Mouse (Mus musculus) heart, postnatal 4 days (tissue): Measurements from ENCODE around the gene Gsk3a. TPM values are rescaled to one million over a fixed set of nuclear protein-coding genes. Genes with fewer than 3 reads are reported as not detected.

Experiments used
- DNase-seq: peaks from one replicate; pipeline ENCODE4 v3.0.0; 2021
- microRNA-seq, 2 experiments: library from miRNA; unstranded; fragments of <30 nt; microRNA quantifications; one replicate each; pipeline ENCODE4 v1.2.0; 2021 to 2022
- total RNA-seq, 2 experiments: library from RNA; stranded (reverse); gene quantifications; 2 replicates each; pipeline ENCODE4 v1.2.3; 2021

Gsk3a gene
- total RNA-seq, 2 experiments from 2014 or later: 68.2 to 70.9 TPM

DNA sequence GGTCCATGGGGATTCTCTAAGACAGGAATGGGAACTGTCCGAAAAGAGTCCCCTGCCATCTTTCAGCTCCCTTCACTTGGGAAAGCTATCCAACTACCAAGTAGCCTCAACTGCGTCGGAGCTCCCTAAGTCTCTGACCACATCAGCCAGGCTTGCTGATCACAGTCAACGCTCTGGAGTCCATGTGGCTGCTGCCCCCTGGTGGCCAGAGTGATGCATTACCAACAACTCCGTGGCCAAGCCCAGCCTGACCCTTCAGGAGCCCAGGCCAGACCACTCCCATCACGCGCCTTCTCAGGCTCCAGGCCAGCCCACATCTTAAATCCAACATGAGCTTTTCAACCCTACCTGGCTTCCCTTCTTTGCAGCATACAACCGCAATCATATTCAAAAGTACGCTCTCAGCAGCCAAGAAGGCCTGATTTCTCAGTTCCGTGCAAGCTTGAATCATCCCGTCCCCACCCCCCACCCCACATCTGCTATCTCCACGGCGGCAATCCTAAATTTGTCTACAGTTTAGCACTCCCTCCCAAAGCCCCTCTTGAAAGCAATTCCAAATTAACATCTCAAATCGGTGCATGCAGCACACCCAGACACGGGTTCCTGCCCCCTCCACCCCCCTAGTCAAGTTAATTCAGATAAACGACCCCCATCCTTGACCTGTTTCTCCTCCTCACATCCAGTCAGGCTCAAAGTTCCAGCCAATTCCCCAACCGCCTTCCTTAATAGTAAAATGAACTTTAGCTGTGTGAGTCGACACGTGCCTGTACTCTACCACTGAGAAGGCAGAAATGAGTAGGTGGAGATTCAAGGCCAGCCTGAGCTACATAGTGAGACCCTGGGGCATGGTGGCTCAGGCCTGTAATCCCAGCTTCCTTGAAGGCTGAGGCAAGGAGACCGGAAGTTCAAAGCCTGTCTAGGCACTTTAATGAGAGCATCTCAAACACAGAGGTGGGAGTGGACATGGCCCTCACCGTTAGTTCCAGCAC is 49.7 kb downstream of the Gsk3a start:
- peak; percentile 91 for DNase-seq

DNA sequence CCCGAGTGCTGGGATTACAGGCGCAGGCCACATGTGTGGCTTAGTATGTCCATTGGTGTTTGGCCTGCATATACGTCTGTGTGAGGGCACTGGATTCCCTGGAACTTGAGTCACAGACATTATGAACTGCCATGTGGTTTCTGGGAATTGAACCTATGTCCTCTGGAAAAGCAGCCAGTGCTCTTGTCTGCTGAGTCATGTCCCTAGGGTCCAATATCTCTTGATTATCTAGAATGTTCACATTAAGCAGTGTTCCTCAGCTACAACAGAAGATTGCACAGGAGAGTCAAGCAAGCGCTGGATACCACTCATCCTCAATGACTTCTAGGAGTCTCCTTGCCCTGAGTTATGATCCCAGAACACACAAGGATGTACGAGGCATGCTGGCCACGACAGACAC is 53.6 kb downstream of the Gsk3a start:
- no peak for DNase-seq

DNA sequence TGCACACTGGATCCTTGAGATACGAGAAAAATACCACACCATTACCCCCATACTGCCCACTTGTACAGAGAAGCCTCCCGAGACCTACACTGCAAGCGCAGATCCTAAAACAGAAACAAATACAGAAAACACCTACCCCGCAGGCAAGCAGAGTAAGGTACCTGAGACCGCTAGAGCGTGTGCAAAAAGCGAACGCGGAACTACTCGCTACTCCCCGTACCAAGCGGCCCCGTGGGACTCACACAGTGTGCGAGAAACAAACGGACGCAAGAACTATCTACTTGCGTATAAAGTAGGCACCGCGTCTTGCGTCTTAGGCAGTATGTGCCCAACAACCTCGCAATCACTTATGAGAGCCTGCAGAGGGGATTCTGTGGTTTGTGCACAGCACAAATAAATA is 55.8 kb downstream of the Gsk3a start:
- DNase-seq: no peak

DNA sequence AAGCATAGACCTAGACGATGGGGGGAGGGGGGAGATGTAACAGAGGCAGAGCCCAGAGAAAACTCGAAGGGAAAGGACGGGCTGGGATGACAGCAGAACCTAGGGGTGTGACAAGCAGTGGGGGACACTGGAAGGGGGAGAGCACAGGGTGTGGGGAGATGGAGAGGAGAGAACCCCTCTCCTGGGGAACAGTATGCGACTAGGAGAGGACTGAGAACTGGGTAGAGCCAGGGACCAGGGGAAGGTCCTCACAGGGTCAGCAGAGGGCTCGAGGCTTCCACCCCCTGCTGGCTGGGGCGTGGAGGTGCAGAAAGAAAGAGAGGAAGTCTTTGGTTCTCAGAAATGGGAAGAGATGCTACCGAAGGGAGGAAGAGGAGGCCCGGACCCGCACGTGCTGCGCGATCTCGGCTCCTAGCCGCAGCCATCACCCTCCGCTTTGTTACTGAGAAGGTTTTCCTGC is 56.3 kb downstream of the Gsk3a start:
- peak; percentile 44 for DNase-seq

DNA sequence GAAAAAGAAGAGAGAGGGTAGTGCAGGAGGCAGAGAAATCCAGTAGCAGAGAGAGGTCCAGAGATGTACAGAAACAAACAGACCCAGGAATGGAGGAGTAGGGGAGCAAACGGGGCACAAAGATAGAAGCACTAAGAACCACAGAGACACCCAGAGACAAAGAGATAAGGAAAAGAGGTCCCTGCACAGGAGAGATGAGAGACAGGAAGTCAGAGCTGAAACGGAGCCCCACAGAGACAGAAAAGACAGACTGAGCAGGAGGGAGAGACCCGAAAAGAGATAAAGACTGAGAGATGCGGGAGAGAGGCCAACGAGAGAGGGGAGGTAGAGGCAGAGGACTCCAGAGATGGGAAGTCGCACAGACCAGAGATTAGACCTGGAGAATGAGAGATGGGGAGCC is 57.1 kb downstream of the Gsk3a start:
- DNase-seq: no peak

DNA sequence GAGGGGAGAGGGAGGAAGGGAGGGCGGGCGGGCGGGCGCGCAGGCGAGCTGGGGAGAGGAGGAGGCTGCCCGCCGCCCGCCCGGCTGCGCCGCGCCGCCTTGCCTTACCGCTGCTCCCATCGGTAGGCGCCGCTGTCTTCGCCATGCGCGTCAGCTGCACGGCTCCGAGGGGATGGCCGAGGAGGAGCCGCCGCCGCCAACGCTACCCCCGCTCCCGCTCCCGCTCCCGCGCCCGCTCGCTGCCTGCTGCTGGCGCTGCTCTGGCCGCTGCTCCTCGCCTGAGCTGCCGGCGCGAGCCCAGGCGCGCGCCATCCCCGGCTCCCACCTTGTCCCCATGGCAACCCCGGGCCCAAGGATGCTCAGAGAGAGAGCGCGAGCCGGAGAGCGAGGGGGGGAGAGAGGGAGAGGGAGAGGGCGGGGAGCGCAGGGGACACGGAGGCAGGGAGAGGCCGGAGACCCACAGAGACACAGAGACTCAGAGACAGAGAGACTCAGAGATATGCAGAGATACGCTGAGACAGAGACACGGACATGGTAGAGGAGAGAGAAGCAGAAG is 58.0 kb downstream of the Gsk3a start, which contains the start of gene Pou2f2:
TSS of gene Pou2f2 (minus strand) at position 121 of the 556 bp plus-strand sequence.
- DNase-seq: peak; percentile 72

DNA sequence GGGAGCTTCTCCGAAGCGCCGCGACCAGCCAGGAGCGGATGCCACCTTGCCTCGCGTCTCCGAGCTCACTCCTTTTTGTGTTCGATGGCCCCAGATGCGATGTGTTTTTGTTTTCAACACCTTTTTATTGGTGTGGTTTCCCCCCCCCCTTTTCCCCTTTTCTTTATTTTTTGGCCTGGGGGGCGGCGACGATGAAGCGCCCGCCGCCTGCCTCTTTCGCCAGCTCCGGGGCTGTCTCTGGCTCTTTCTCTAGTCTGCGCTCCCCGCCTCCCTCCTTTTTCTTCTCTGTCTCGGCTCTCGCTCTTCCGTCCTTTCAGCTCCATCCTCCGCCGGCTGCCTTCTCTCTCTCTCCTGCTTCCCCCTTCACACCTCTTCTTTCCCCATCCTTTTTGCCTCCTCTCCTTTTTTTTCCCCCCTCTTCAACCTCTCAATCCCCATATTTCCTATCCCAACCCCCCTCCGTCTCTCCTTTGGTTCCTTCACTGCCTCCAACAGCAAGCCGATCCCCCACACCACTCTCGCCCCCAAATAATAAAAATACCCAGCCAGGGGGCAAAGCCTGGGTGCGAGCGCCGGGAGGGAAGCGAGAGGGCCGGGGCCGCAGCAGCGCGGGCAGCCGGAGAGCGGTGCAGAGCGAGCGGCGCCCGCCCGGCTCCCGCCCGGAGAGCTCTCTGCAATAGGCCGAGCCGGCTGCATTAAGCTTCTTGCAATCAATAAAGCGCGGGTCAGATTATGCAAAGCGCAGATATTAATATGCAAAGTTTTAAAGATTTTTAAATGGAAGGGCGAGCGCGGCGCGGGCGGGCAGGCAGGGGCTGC is 58.7 kb downstream of the Gsk3a start:
- DNase-seq: no peak

DNA sequence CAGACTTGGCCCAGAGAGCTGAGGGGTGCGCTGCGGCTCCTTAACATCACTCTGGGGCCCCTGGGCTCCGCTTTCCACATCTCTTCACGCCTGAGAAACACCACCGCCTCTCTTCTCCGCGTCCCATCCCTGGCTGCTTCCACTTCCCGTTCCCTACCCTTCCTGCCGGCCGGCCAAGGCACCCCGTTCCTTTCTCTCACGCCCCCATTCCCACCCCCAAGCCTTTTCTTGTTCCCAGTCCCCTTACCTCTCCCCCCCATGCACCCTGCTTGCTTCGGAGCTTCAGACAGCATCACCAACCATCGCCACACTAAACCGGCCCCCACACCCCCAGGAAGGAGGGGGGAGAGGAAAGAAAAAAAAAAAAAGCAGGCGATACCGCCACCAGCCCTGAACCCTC is 59.3 kb downstream of the Gsk3a start:
- DNase-seq: no peak

Small RNA genes within 50 kb of the gene (microRNA-seq; reads per million reads assigned to microRNA genes)
- gene Mir7048: 0 to 0.20 reads per million in 2 experiments

Other genes starting within 250 kb of the Gsk3a start
- gene Atp1a3, start 231.9 kb downstream of the Gsk3a start, total RNA-seq: under 1 TPM; 0.31 to 0.47 TPM
- gene Grik5, start 165.5 kb downstream of the Gsk3a start, total RNA-seq: 10 to 100 TPM; 14.0 to 15.7 TPM
- gene Zfp574, start 165.3 kb downstream of the Gsk3a start, total RNA-seq: 10 to 100 TPM; 13.5 to 16.3 TPM
- gene Pou2f2, start 58.1 kb downstream of the Gsk3a start, total RNA-seq: under 1 TPM; 0.36 to 0.79 TPM
- gene Dedd2, start 17.2 kb downstream of the Gsk3a start, total RNA-seq: 1 to 10 TPM; 7.2 to 9.6 TPM
- 10 to 100 TPM in 1 of 2 experiments, 1 to 10 TPM in 1; 9.9 to 10.2 TPM for gene Zfp526, start 16.4 kb downstream of the Gsk3a start, total RNA-seq
- gene Erf, start 12.9 kb upstream of the Gsk3a start, total RNA-seq: 10 to 100 TPM; 47.5 to 53.2 TPM
- gene Cic, start 29.9 kb upstream of the Gsk3a start, total RNA-seq: 100 to 1,000 TPM; 108 to 109 TPM
- 10 to 100 TPM; 37.5 to 38.4 TPM for gene Pafah1b3, start 60.1 kb upstream of the Gsk3a start, total RNA-seq
- not detected for gene Prr19, start 63.6 kb upstream of the Gsk3a start, total RNA-seq
- not detected for gene Tmem145, start 68.3 kb upstream of the Gsk3a start, total RNA-seq
- 10 to 100 TPM; 26.2 to 29.3 TPM for gene Megf8, start 79.3 kb upstream of the Gsk3a start, total RNA-seq
- gene Cnfn, start 131.9 kb upstream of the Gsk3a start, total RNA-seq: not detected
- gene Lipe, start 160.9 kb upstream of the Gsk3a start, total RNA-seq: 10 to 100 TPM; 20.8 to 22.6 TPM
- not detected for gene Cxcl17, start 175.0 kb upstream of the Gsk3a start, total RNA-seq
- gene Ceacam1, start 239.8 kb upstream of the Gsk3a start, total RNA-seq: 1 to 10 TPM; 9.1 to 9.7 TPM